Mouse (Mus musculus) intestine, embryonic 14.5 days (tissue): ENCODE data around the gene Asb14. TPM values are rescaled to one million over a fixed set of nuclear protein-coding genes. Genes with fewer than 3 reads are reported as not detected.

Source experiments
- ATAC-seq: fragments of 200-750 bp; cut with Nextera tagmentation; replicated peaks from 2 replicates; pipeline ENCODE4 v1.8.0; 2017; ENCODE audit warnings: low read depth, moderate number of reproducible peaks, moderate TSS enrichment, moderate library complexity; ENCODE audit not compliant: low FRiP score, low TSS enrichment
- DNase-seq: peaks from one replicate; pipeline ENCODE4 v3.0.0-alpha.2; 2018; ENCODE audit warnings: low spot score
- H3K27ac ChIP-seq: fragments of 300-500 bp; sonication (generic); 2 replicates; pipeline ENCODE4 v1.5.1; 2014; ENCODE audit warnings: low read depth, mild to moderate bottlenecking, control low read depth
- H3K27me3 ChIP-seq: fragments of 300-500 bp; sonication (generic); replicated peaks from 2 replicates; pipeline ENCODE4 v1.6.1; 2014; ENCODE audit warnings: low read length, control low read depth; ENCODE audit not compliant: control insufficient read depth, insufficient read depth
- H3K36me3 ChIP-seq: fragments of 300-500 bp; sonication (generic); 2 replicates; pipeline ENCODE4 v1.6.1; 2014; ENCODE audit warnings: low read length, control low read depth; ENCODE audit not compliant: control insufficient read depth, insufficient read depth
- H3K4me1 ChIP-seq: fragments of 300-500 bp; sonication (generic); replicated peaks from 2 replicates; pipeline ENCODE4 v1.6.1; 2014; ENCODE audit warnings: low read length, control low read depth, mixed read lengths; ENCODE audit not compliant: control insufficient read depth, insufficient read depth
- H3K4me2 ChIP-seq: fragments of 300-500 bp; sonication (generic); 2 replicates; pipeline ENCODE4 v1.6.1; 2014; ENCODE audit warnings: low read length
- H3K4me3 ChIP-seq: fragments of 300-500 bp; sonication (generic); 2 replicates; pipeline ENCODE4 v1.5.1; 2014; ENCODE audit warnings: low read depth, low read length, control low read depth, mixed read lengths
- H3K9ac ChIP-seq: fragments of 300-500 bp; sonication (generic); 2 replicates; pipeline ENCODE4 v1.6.1; 2014; ENCODE audit warnings: mild to moderate bottlenecking, low read length
- H3K9me3 ChIP-seq: fragments of 300-500 bp; sonication (generic); 2 replicates; pipeline ENCODE4 v1.6.1; 2016; ENCODE audit warnings: low read length, control low read depth; ENCODE audit not compliant: control insufficient read depth
- WGBS: fragments of 180-500 bp; shearing (Covaris S2); extraction: QIAGEN DNeasy Blood & Tissue Kit; methylation state at CpG from one replicate; pipeline ENCODE4 v1.1.7; 2014; 5-methylcytosine and 5-hydroxymethylcytosine counted together
- polyA plus RNA-seq: library from polyadenylated mRNA; unstranded; fragments of >200 nt; fragmentation: Nextera tagmentation; extraction: Ambion mirVana; gene quantifications from 2 replicates; pipeline ENCODE4 v1.2.1, GENCODE M21; 2014

Asb14 gene
- 0.12 TPM in 1 of 2 replicates, not detected in the other for polyA plus RNA-seq

DNA sequence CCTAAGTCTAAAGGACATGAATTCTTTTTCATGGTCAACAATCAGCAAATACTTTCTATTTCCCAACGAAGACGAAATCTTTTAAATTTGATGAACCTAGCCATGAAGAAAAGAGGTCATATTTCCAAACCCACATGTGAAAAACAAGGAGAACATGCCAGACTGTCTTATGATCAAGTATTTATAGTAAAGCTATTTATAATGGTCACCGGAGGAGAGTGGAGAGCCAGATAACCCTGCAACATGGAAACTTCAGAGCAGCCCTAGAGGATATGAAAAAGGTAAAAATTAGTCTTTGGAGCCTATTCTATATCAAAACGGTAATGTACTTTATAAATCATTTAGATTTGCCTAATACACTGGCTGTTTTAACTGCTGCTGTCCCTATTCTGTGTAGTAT is at the start of gene Asb14:
Gene Asb14 (plus strand): TSS at position 166 of the 400 bp plus-strand sequence.
- Histone ChIP-seq H3K9ac (no peak within 1 kb of the TSS), H3K9me3 (no peaks in the 10 kb centered on the region)
- 94% methylated on average over 4 of the region's 4 CpGs for WGBS

DNA sequence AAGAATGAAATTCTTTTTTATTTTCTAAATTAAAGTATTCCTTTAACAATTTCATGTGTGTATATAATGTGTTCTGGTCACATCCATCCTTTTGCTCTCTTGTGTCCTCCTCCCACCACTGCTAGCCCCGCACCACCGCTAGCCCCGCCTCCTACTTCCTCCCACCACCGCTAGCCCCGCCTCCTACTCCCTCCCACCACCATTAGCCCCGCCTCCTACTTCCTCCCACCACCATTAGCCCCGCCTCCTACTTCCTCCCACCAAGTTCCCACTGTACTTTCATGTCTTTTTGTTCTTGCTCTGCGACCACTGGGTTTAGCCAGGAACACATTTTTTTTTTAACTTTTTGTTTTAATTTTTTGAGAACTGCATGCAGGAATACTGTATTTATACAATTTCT is 41.3 kb upstream of the Asb14 start:
- Histone ChIP-seq H3K4me1 (no peaks in the 10 kb centered on the region), H3K4me3 (no peak overlapping the region), H3K36me3 (no peaks in the 10 kb centered on the region), H3K9ac (no peak overlapping the region), H3K27ac (no peak overlapping the region), H3K9me3 (no peaks in the 10 kb centered on the region), H3K27me3 (no peaks in the 10 kb centered on the region), H3K4me2 (no peak overlapping the region)
- no peak for ATAC-seq
- DNase-seq = no peak
- WGBS = 81% methylated on average over 8 of the region's 8 CpGs

More for the DNA sequence above, at the start of gene Asb14:
- no peak within 1 kb of the TSS for H3K4me2 ChIP-seq
- H3K27me3 ChIP-seq = no peaks in the 10 kb centered on the region
- no peak for ATAC-seq
- no peak within 1 kb of the TSS for H3K4me3 ChIP-seq
- no peak for DNase-seq
- H3K36me3 ChIP-seq = no peaks in the 10 kb centered on the region
- no peaks in the 10 kb centered on the region for H3K4me1 ChIP-seq
- H3K27ac ChIP-seq = no peak within 1 kb of the TSS

DNA sequence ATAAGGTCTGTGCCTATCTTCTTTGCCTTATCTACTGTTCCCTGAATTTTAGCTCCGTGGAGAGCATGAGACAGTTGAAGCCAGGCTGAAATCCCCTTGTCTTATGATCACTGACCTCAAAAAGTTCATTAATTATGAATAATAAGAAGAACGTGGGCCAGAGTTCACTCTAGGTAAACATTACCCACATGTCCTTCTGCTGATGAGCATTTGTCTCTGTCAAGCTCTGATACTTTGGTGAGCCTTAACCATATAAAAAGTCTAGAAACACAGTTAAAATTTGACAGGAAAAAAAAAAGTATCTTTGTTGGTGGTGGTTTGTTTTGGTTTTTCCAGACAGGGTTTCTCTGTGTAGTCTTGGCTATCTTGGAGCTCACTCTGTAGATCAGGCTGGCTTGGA is 40.3 kb upstream of the Asb14 start:
- 70% methylated on average over 2 of the region's 2 CpGs for WGBS
- H3K4me3 ChIP-seq = no peak overlapping the region
- ATAC-seq = no peak
- H3K4me1 ChIP-seq = no peaks in the 10 kb centered on the region
- no peak overlapping the region for H3K9ac ChIP-seq
- no peaks in the 10 kb centered on the region for H3K36me3 ChIP-seq
- H3K9me3 ChIP-seq = no peaks in the 10 kb centered on the region
- H3K4me2 ChIP-seq = no peak overlapping the region
- no peaks in the 10 kb centered on the region for H3K27me3 ChIP-seq
- no peak overlapping the region for H3K27ac ChIP-seq
- DNase-seq = no peak

DNA sequence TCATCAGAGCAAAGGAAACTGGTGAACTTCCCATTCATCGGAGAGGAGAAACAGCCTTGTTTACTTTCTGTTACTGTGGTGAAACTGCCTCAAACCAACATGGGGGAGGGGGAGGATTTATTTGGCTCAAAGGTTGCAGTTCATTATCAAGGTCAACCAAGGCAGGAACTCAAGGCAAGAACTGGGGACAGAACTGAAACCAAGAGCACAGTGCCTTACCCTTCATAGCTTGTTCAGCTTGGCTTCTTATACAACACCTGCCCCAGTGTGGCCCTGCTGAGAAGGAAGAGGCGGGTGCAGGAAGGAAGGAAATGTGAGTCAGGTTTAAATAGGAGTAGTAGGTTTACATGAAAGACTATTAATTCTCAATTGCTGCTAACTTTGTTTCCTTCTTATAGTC is 36.0 kb upstream of the Asb14 start:
- no peak for ATAC-seq
- no peaks in the 10 kb centered on the region for H3K36me3 ChIP-seq
- no peak for DNase-seq
- WGBS = 59% methylated on average over 2 of the region's 2 CpGs
- H3K27me3 ChIP-seq = no peaks in the 10 kb centered on the region
- no peak overlapping the region for H3K27ac ChIP-seq
- H3K9me3 ChIP-seq = no peaks in the 10 kb centered on the region
- H3K9ac ChIP-seq = no peak overlapping the region
- H3K4me2 ChIP-seq = no peak overlapping the region
- H3K4me1 ChIP-seq = no peaks in the 10 kb centered on the region
- H3K4me3 ChIP-seq = no peak overlapping the region

DNA sequence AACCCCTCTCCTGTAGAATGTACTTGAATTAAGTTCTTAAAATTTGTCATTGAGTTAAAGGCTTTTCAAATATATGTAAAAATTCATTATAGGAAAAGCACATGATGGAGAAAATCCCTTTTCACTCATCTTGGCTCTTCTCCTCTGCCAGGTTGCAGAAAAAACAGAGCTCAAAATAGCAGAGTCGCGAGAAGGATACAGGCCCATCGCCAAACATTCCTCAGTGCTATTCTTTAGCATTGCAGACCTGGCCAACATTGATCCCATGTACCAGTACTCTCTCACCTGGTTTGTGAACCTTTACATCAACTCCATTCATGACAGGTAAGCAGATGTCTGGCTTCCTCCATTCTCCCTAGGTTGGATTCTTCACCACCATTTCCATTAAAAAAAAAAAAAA is 35.3 kb upstream of the Asb14 start:
- Histone ChIP-seq H3K9ac (no peak overlapping the region), H3K4me2 (no peak overlapping the region), H3K9me3 (no peaks in the 10 kb centered on the region), H3K27ac (no peak overlapping the region), H3K4me1 (no peaks in the 10 kb centered on the region), H3K36me3 (no peaks in the 10 kb centered on the region), H3K27me3 (no peaks in the 10 kb centered on the region), H3K4me3 (no peak overlapping the region)
- DNase-seq (no peak), ATAC-seq (no peak)
- WGBS = 89% methylated on average over 3 of the region's 3 CpGs

DNA sequence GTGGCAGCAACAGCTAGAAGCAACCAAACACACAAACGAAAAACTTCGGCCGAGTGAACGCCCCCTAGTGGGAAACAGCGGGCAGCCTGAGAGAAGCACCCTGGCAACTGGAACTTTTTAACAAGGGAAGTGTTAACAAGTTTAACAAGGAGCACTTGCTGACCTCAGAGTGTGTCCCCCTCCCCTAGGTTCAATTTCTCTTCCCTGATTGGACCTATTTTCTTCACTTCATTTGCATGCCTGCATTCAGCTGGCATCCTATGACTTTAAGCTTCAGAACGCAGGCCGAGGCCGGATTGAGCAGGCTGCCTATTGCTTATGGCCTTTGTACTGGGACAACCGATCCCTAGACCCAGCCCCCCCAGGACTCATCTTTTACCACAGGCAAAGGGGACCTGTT is 27.0 kb upstream of the Asb14 start:
- WGBS = 74% methylated on average over 9 of the region's 9 CpGs
- no peak for DNase-seq

DNA sequence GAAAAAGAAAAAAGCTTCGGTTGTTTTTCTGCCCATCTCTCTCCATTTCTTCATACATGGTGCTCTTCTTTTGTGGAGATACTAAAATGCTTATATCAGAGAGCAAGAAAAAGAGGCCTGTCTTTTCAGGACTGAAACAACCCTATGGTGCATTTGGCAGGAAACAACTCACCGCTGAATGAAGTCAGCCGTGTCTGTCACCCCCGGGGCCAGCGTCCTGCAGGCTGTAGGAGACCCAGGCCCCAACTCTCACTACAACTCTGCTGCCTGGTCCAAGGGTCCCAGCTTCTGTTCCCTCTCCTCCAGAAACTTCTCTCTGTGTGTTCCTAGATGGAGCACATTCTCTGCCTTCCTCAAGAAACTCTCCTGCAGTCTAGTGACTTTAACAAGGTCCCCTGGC is 26.1 kb upstream of the Asb14 start:
- no peak overlapping the region for H3K4me2 ChIP-seq
- WGBS = 86% methylated on average over 5 of the region's 5 CpGs
- no peaks in the 10 kb centered on the region for H3K36me3 ChIP-seq
- DNase-seq (no peak), ATAC-seq (no peak)
- H3K27ac ChIP-seq = no peak overlapping the region
- no peak overlapping the region for H3K9ac ChIP-seq
- H3K4me1 ChIP-seq = no peaks in the 10 kb centered on the region
- no peaks in the 10 kb centered on the region for H3K27me3 ChIP-seq
- no peaks in the 10 kb centered on the region for H3K9me3 ChIP-seq
- no peak overlapping the region for H3K4me3 ChIP-seq

More for the DNA sequence above, 27.0 kb upstream of the Asb14 start:
- Histone ChIP-seq H3K4me3 (no peak overlapping the region), H3K4me1 (no peaks in the 10 kb centered on the region), H3K27ac (no peak overlapping the region), H3K27me3 (no peaks in the 10 kb centered on the region), H3K9me3 (no peaks in the 10 kb centered on the region), H3K4me2 (no peak overlapping the region), H3K36me3 (no peaks in the 10 kb centered on the region), H3K9ac (no peak overlapping the region)
- ATAC-seq = no peak

DNA sequence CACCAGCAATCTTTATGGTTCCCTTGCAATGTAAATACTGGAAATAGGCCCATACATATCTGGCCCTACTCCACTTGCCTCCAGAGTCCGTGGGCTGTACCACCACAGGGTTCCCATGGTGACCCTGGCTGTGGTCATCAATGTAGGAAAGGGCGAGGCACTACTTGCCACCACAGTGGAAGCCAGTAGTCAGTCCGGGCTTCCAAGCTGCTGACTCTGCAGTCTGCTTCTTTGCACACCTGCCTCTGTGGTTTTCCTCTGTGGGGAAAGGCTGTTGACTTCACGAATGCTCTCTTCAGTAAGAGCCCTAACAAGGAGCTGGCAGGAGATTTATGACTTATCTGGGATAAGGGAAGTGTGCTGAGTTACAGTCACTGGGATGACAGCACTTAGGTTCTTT is 15.6 kb upstream of the Asb14 start:
- Histone ChIP-seq H3K9me3 (no peaks in the 10 kb centered on the region), H3K4me2 (no peak overlapping the region), H3K27ac (no peak overlapping the region), H3K36me3 (no peaks in the 10 kb centered on the region), H3K4me1 (no peaks in the 10 kb centered on the region), H3K9ac (no peak overlapping the region), H3K4me3 (no peak overlapping the region), H3K27me3 (no peaks in the 10 kb centered on the region)
- 66% methylated on average over 4 of the region's 4 CpGs for WGBS
- no peak for ATAC-seq
- DNase-seq = no peak

DNA sequence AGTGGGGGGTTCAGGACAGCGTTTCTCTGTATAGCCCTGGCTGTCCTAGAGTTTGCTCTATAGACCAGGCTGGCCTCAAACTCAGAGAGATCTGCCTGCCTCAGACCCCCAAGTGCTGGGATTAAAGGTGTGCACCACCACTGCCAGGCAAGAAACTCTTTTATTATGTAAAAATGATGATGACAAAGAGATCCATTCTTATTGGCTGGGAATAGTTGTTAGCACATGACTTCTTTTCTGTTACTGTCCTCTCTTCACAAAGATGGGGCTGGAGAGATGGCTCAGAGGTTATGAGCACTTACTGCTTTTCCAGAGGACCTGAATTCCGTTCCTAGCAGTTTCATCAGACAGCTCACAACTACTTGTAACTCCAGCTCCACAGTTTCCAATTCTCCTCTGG is 14.4 kb upstream of the Asb14 start:
- H3K36me3 ChIP-seq = no peaks in the 10 kb centered on the region
- no peak overlapping the region for H3K9ac ChIP-seq
- no peaks in the 10 kb centered on the region for H3K27me3 ChIP-seq
- DNase-seq (no peak), ATAC-seq (no peak)
- no peak overlapping the region for H3K4me2 ChIP-seq
- H3K27ac ChIP-seq = no peak overlapping the region
- H3K9me3 ChIP-seq = no peaks in the 10 kb centered on the region
- no peak overlapping the region for H3K4me3 ChIP-seq
- WGBS = 70% methylated on average over 2 of the region's 2 CpGs
- no peaks in the 10 kb centered on the region for H3K4me1 ChIP-seq
